Mouse (Mus musculus): ENCODE results near the gene Rhd.
A peak's percentile ranks its signal among the peaks of the same experiment; 100 is the strongest.
"Not testable (repeated sequence)": the region's sequence is repeated elsewhere in the genome, so short reads cannot be mapped to it uniquely, and the experiment has no call there.

Rhd gene

GRCm38 (mm10) chr4:134911406-134911805 lies 47.1 kb downstream of the Rhd start:
- not testable (repeated sequence) for DNase-seq (ENCODE audit: low read depth, low spot score)

- DNase-seq (ENCODE audit: low read depth, low spot score), result peak; percentile 70
These were observed 49.1 kb downstream of the Rhd start for GRCm38 (mm10) chr4:134913413-134913812.

GRCm38 (mm10) chr4:134914122-134914863 lies 50.0 kb downstream of the Rhd start:
- no peak for DNase-seq (ENCODE audit: low read depth, low spot score)

- peak; percentile 91 for DNase-seq (ENCODE audit: low read depth, low spot score)
These were observed 50.5 kb downstream of the Rhd start, which contains the start of gene Tmem50a for GRCm38 (mm10) chr4:134914864-134915209. Gene Tmem50a, minus strand, starts transcription at chr4:134915024.

GRCm38 (mm10) chr4:134915223-134916050 lies 51.1 kb downstream of the Rhd start:
- no peak for DNase-seq (ENCODE audit: low read depth, low spot score)

GRCm38 (mm10) chr4:134917194-134917593 lies 52.9 kb downstream of the Rhd start:
- no peak for DNase-seq (ENCODE audit: low read depth, low spot score)

- DNase-seq (ENCODE audit: low read depth, low spot score), result no peak
These were observed 54.0 kb downstream of the Rhd start for GRCm38 (mm10) chr4:134918381-134918780.

GRCm38 (mm10) chr4:134919733-134920540 lies 55.6 kb downstream of the Rhd start:
- DNase-seq (ENCODE audit: low read depth, low spot score), result no peak

GRCm38 (mm10) chr4:134920631-134921030 lies 56.3 kb downstream of the Rhd start:
- no peak for DNase-seq (ENCODE audit: low read depth, low spot score)

GRCm38 (mm10) chr4:134921703-134922102 lies 57.4 kb downstream of the Rhd start:
- no peak for DNase-seq (ENCODE audit: low read depth, low spot score)

GRCm38 (mm10) chr4:134922111-134922924 lies 58.0 kb downstream of the Rhd start:
- DNase-seq (ENCODE audit: low read depth, low spot score), result no peak

- DNase-seq (ENCODE audit: low read depth, low spot score), result peak; percentile 63
These were observed 58.5 kb downstream of the Rhd start for GRCm38 (mm10) chr4:134922925-134923244.

- DNase-seq (ENCODE audit: low read depth, low spot score), result peak; percentile 99
These were observed 59.1 kb downstream of the Rhd start, which contains the start of gene Rsrp1 for GRCm38 (mm10) chr4:134923258-134924018. Gene Rsrp1, plus strand, starts transcription at chr4:134923592.

GRCm38 (mm10) chr4:134924019-134924741 lies 59.8 kb downstream of the Rhd start:
- peak; percentile 60 for DNase-seq (ENCODE audit: low read depth, low spot score)

GRCm38 (mm10) chr4:134925206-134925605 lies 60.9 kb downstream of the Rhd start:
- no peak for DNase-seq (ENCODE audit: low read depth, low spot score)

GRCm38 (mm10) chr4:134927815-134928463 lies 63.6 kb downstream of the Rhd start:
- DNase-seq (ENCODE audit: low read depth, low spot score), result no peak

GRCm38 (mm10) chr4:134928464-134928836 lies 64.1 kb downstream of the Rhd start:
- no peak for DNase-seq (ENCODE audit: low read depth, low spot score)

- no peak for DNase-seq (ENCODE audit: low read depth, low spot score)
These were observed 65.2 kb downstream of the Rhd start for GRCm38 (mm10) chr4:134929536-134929935.

- no peak for DNase-seq (ENCODE audit: low read depth, low spot score)
These were observed 65.9 kb downstream of the Rhd start for GRCm38 (mm10) chr4:134930190-134930589.

Measured in mesoderm, embryonic 11.5 days (tissue).